Mouse (Mus musculus): ENCODE data around the gene Thap3.

The Thap3 gene

DNA sequence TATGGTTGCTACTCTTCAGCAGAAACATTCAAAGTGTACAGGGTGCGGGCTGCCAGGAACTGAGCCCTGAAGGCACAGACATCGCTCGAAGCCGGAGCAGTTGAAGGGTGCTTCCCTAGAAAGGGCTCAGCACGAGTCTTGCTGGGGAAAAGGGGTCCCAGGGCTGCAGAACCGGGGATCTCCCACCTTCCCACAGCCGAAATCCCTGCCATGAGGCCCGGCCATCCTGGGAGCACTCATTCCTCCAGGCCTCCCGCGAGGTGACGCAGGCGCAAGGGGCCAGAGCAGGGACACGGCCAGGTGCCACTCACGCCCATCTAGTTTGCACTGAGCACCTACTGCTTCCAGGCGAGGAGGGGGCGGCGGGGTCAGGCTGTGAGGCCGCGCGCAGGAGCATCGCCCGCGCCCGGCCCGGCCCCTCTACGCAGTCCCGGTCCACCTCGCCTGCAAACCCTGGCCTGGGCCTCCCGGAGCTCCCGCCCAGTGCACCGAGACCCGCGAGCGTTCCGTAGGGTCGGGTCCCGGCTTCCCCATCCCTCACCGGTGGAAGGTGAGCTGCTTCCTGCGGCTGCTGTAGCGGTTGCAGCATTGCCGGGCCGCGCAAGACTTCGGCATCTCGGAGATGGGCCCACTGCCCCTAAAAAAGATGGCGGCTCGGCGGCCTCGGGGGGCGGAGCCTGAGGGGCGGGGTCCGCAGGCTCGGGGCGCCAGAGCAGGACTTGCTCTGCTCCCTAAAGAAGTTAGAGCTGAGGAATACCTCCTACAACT, at the start of gene Thap3:
TSS of gene Thap3 (minus strand) at position 656 of the 768 bp plus-strand sequence.
- peak; percentile 80 for DNase-seq (ENCODE audit: low spot score)

DNA sequence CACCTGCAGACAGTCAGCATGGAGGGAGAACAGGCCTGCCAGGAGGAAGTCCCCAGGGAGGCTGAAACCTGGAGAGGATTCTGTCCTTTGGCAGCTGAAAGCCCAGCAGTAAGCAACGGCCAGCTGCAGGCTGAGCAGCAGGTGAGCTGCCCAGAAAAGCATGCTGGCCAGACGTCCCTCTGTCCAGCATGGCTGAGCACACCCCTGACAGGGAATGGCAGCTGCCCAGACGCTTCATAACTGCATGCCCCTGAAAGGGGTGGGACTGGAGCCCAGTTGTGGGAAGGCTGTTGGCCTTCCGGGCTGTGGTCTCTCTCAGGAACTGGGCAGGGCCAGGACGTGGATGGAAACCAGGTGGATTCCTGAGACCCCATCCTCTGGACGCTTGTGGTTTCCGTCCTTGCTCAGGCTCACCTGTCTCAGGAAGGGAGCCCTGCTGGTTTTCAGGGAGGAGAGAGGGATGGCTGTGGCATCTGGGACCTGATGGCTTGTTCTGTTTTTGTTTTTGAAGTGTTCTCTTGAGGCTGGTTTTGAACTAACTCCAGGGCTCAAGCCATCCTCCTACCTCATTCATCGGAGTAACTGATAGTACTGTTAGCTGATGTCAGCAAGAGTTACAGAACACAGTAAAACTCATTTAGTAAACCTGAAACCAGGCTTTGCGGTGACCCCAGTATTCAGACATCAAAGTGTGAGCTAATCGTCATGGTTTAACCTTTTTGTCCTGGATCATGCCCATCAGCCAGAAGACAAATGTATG, 49.6 kb upstream of the Thap3 start, which contains the start of gene Tas1r1:
TSS of gene Tas1r1 (minus strand) at position 344 of the 760 bp plus-strand sequence.
- DNase-seq (ENCODE audit: low spot score), result no peak

DNA sequence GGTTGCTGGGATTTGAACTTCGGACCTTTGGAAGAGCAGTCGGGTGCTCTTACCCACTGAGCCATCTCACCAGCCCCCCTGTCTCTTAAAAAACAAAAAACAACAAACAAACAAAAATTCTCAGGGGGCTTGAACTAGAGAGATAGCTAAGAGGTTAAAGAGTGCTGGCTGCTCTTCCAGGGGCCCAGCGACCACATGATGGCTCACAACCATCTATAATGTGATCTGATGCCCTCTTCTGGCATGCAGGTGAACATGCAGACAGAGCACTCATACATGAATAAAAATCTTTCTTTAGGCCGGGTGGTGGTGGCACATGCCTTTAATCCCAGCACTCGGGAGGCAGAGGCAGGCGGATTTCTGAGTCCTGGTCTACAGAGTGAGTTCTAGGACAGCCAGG, 47.7 kb upstream of the Thap3 start:
- DNase-seq (ENCODE audit: low spot score), result peak; percentile 15

- no peak for DNase-seq (ENCODE audit: low spot score)
These were observed 44.1 kb upstream of the Thap3 start for GRCm38 (mm10) chr4:152032922-152033321.

DNA sequence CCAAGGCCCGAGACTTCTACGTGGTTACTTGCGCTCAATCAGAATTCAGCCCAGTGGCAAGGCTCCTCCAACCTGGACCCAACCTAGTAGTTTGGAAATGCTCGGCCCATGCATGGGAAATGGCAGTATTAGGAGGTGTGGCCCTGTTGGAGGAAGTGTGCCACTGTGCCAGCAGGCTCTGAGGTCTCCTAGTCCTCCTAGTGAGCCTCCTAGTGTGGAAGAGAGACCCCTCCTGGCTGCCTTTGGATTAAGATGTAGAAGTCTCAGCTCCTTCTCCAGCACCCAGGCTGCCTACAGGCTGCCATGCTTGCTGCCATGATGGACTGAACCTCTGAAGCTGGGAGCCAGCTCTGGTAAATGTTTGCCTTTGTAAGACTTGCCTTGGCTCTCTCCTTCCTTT, 41.2 kb upstream of the Thap3 start:
- no peak for DNase-seq (ENCODE audit: low spot score)

DNA sequence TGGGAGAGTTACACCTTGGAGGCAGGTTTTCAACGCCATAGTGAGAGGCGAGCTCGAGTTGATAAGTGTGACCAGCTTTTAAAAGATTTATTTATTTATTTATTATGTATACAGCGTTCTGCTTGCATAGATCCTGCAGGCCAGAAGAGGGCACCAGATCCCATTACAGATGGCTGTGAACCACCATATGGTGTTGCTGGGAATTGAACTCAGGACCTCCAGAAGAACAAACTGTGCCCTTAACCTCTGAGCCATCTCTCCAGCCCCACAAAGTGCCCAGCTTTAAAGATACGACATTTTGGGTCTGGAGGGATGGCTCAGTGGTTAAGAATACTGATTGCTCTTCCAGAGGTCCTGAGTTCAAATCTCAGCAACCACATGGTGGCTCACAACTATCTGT, 40.3 kb upstream of the Thap3 start:
- DNase-seq (ENCODE audit: low spot score), result peak; percentile 34

DNA sequence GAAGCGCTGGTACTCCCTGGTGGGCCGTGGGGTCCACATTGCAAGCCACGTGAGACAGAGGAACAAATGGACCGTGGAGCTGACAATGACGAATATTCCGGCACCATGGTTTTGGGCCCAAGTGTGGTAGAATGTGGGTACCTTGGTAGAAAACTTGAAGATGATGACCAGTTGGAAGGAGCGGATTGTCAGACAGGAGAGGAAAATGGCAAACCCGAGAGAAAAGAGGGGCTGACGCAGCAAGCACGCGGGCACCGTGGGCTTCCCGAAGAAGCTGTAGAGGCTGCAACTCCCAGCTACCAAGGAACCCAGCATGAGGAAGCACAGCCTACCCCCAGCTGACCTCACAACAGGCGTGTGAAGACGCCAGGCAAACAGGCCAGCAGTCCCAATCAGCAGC, 39.7 kb upstream of the Thap3 start:
- DNase-seq (ENCODE audit: low spot score), result no peak

DNA sequence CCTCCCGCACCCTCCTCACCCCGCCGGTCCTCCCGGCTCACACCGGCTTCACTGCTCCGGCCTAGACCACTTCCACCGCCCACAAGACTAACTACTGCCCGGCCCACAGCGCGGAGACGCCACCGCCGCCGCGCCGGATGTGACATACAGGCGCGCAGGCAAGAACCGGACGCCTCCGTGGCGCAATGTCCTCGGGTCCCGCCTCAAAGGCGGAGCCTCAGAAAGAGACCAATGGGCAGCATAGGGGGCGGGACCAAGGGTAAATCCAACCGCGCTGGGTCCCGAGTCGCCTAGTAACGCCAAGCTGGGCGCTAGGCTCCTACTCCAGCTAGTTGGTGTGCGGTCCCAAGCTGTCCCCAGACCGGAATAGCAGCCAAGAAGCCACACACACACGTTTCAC, 38.7 kb upstream of the Thap3 start, which contains the start of gene Zbtb48:
TSS of gene Zbtb48 (minus strand) at position 148 of the 400 bp plus-strand sequence.
- DNase-seq (ENCODE audit: low spot score), result peak; percentile 95

- DNase-seq (ENCODE audit: low spot score), result peak; percentile 14
These were observed 38.1 kb upstream of the Thap3 start for GRCm38 (mm10) chr4:152026751-152027508.

- DNase-seq (ENCODE audit: low spot score), result no peak
These were observed 35.7 kb upstream of the Thap3 start for GRCm38 (mm10) chr4:152024525-152024924.

DNA sequence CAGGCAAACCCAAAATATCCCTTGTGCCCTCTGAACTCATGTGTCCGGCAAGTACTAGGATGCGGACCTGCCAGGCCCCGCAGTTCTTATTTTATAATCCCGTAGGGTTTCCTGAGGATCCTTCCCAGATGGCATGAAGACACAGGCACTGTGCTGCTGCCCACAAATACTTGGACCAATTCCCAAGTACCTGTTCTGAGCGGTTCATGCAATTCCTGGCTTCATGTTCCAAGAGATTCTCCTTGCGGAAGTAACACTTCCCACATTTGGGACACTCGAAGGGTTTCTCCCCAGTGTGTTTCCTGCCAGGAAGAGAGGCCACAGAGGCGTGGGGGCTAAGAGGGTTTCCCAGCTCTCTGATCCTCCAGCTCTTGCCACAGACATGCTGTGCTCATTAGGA, 33.7 kb upstream of the Thap3 start:
- no peak for DNase-seq (ENCODE audit: low spot score)

GRCm38 (mm10) chr4:152021568-152022097, 32.8 kb upstream of the Thap3 start:
- DNase-seq (ENCODE audit: low spot score), result no peak

GRCm38 (mm10) chr4:152020024-152020423, 31.2 kb upstream of the Thap3 start:
- DNase-seq (ENCODE audit: low spot score), result no peak

- no peak for DNase-seq (ENCODE audit: low spot score)
These were observed 30.3 kb upstream of the Thap3 start for GRCm38 (mm10) chr4:152019073-152019472.

DNA sequence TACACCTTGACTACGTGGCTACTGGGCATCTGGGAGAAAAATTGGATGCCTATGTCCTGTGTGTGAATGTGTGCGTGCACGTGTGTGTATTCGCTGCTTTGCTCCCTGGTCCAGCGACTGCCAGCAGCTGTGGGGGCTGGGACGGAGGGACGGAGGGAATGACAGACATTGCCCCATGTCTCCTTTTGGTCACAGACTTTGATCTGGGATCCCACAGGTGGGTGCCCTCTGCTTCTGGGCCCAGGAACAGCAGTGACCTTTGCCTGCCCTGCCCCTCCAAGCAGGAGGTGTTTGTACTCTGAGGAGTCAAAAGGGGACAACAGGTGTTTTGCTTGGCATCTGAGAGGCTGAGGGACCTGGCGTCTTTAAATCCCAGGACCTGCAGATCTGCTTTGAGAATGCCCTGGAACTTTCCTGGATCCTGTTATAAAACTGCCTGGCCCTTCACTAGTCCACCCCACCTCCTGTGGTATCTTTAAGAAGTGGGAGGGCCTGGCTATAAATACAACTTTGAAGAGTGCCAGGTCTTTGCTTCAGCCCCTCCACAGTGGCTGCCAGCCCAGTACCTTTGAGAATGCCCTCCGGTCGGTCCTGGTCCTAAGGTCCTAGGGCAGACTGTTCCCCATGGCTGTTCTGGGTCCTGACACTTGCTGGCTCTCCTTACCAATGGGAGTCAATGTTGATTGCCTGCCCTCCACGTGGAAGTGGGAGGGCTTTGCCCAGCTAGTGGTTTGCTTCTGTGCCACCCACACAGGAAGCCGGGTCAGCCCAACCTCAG, 24.4 kb upstream of the Thap3 start:
- DNase-seq (ENCODE audit: low spot score), result no peak

GRCm38 (mm10) chr4:152012109-152012508, 23.3 kb upstream of the Thap3 start:
- no peak for DNase-seq (ENCODE audit: low spot score)

DNA sequence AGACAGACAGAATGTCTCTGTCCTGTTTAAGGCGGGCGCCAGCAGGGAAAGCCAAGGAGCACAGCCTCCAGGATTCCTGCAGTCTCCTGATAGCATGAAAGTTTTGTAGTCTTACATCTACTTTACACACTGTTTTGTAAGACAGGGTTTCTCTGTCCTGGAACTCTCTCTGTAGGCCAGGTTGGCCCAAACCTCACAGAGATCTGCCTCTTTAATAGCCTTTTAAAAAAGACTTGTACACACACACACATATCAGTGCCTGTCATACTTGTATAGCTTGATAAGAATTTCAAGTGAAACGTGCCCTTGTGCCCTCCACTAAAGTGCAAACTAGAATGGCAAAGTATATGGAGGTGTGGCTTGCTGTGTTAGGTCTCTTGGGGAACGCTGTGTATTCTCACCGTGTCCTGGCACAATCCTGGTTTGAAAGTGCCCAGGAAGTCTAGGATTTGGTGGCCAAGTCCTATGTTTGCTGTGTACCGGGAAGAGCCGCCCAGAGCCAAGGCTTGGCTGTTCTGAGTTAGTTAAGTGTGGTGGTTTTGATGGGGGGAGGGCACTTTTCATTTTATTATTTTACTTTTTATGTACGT, 22.5 kb upstream of the Thap3 start:
- DNase-seq (ENCODE audit: low spot score), result no peak

- DNase-seq (ENCODE audit: low spot score), result no peak
These were observed 21.9 kb upstream of the Thap3 start for GRCm38 (mm10) chr4:152010707-152011134.

DNA sequence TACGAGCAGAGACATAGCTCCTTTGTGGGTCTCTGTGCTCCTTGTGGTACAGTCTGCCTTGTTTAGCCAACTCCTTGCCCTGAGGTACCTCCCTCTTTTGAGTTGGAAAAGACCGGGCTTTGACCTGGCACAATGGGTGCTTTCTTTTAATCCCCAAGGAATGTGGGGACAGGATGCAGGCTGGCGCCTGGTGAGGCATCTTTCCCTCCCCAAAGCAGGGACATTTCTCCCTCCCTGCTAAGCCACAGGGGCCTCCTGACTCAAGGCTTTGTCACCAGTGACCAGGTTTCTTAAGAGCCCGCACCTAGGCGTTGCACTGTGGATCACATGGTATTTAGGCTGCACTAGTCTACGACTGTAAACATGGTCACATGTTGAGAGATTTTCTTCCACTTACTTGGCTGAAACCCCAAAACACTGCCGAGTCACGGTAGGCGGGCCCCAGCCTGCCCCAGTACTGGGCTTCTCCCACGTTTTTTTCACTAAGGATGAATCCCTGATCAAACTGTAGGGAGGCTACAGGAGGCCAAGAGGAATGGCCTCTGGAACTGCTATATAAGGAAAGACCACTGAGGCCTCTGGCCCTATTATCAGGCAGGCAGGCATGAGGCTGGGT, 21.4 kb upstream of the Thap3 start:
- DNase-seq (ENCODE audit: low spot score), result no peak

Data from T-cell, adult 2 months (primary cell).